Mouse (Mus musculus) intestine, embryonic 16.5 days (tissue): ENCODE data around the gene Msrb3. TPM values are rescaled to one million over a fixed set of nuclear protein-coding genes. Genes with fewer than 3 reads are reported as not detected.
A peak's percentile ranks its signal among the peaks of the same experiment; 100 is the strongest.
"Not testable (repeated sequence)": the region's sequence is repeated elsewhere in the genome, so short reads cannot be mapped to it uniquely, and the experiment has no call there.

Experiments
- ATAC-seq: fragments of 200-750 bp; cut with Nextera tagmentation; 2 replicates; pipeline ENCODE4 v1.8.0; 2017; ENCODE audit warnings: moderate TSS enrichment, moderate library complexity
- H3K27ac ChIP-seq: fragments of 300-500 bp; sonication (generic); 2 replicates; pipeline ENCODE4 v1.5.1; 2014; ENCODE audit warnings: mild to moderate bottlenecking, low read length
- H3K27me3 ChIP-seq: fragments of 300-500 bp; sonication (generic); replicated peaks from 2 replicates; pipeline ENCODE4 v1.6.1; 2014; ENCODE audit warnings: low read length, control low read depth, mixed read lengths; ENCODE audit not compliant: control insufficient read depth, insufficient read depth
- H3K36me3 ChIP-seq: fragments of 300-500 bp; sonication (generic); 2 replicates; pipeline ENCODE4 v1.6.1; 2014; ENCODE audit warnings: low read length, control low read depth; ENCODE audit not compliant: control insufficient read depth, insufficient read depth
- H3K4me1 ChIP-seq: fragments of 300-500 bp; sonication (generic); 2 replicates; pipeline ENCODE4 v1.6.1; 2014; ENCODE audit warnings: low read length, control low read depth, mixed read lengths; ENCODE audit not compliant: control insufficient read depth, insufficient read depth
- H3K4me2 ChIP-seq: fragments of 300-500 bp; sonication (generic); 2 replicates; pipeline ENCODE4 v1.6.1; 2014; ENCODE audit warnings: low read depth, low read length, control low read depth
- H3K4me3 ChIP-seq: fragments of 300-500 bp; sonication (generic); 2 replicates; pipeline ENCODE4 v1.5.1; 2014; ENCODE audit warnings: mild to moderate bottlenecking, low read length
- H3K9ac ChIP-seq: fragments of 300-500 bp; sonication (generic); 2 replicates; pipeline ENCODE4 v1.6.1; 2014; ENCODE audit warnings: low read depth, low read length
- H3K9me3 ChIP-seq: fragments of 300-500 bp; sonication (generic); 2 replicates; pipeline ENCODE4 v1.6.1; 2016; ENCODE audit warnings: low read length, control low read depth; ENCODE audit not compliant: control insufficient read depth
- WGBS: fragments of 180-500 bp; shearing (Covaris S2); extraction: QIAGEN DNeasy Blood & Tissue Kit; methylation state at CpG from one replicate; pipeline ENCODE4 v1.1.7; 2014; 5-methylcytosine and 5-hydroxymethylcytosine counted together
- polyA plus RNA-seq: library from polyadenylated mRNA; unstranded; fragments of >200 nt; fragmentation: Nextera tagmentation; extraction: Ambion mirVana; gene quantifications from 2 replicates; pipeline ENCODE4 v1.2.1, GENCODE M21; 2015

Gene Msrb3
- polyA plus RNA-seq, 1 experiment from 2014 or later, result 14.0 TPM

DNA sequence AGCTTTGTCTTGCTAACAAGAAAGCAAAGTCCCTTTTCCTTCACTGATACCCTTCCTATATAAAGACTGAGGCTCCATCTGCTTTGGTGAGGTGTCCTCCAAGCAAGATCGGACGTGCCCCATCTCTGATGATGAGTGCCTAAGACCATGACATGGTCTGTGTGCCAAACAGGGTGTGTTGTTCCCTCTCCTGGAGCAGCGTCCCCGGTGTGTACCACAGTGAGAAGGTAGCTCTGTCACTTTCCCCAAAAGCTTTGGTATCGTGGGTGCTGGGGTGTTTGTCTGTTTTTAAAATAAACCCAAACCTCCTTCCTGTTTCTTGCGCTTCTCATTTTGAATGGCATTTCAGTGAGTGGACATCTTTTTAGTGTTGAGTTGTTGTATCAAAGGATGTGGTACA lies 139.0 kb downstream of the Msrb3 start:
- WGBS, result 91% methylated on average over 6 of the region's 6 CpGs
- ATAC-seq, result no peak
- Histone ChIP-seq H3K4me2 (no peak overlapping the region), H3K36me3 (no peaks in the 10 kb centered on the region), H3K27ac (no peak overlapping the region), H3K9me3 (no peaks in the 10 kb centered on the region), H3K27me3 (no peaks in the 10 kb centered on the region), H3K4me1 (peaks cover 12% of the 10 kb centered on the region), H3K9ac (no peak overlapping the region), H3K4me3 (no peak overlapping the region)

DNA sequence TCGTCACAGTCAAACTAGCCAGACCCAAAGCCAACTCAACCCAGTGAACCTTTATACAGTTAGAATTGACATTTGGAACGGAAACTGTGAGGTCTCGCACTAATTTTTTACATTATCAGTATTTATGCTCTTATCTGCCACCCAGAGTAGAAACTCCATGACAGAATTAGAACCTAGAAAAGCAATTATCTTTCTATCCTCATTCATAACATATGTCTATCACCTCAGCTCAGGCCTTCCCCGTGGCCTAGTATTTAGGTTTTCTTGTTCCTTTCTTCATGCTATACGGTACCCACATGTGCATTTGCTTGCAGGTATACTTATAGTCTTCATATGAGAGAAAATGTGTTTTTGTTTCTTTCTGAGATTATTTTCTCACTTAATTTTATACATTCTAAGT lies 146.4 kb downstream of the Msrb3 start:
- H3K4me3 ChIP-seq, result no peak overlapping the region
- H3K9me3 ChIP-seq, result no peaks in the 10 kb centered on the region
- H3K9ac ChIP-seq, result no peak overlapping the region
- H3K4me2 ChIP-seq, result no peak overlapping the region
- ATAC-seq, result no peak
- no peaks in the 10 kb centered on the region for H3K36me3 ChIP-seq
- no peak overlapping the region for H3K27ac ChIP-seq
- H3K4me1 ChIP-seq, result 0 out of 2 replicates have a peak, but pooled peaks cover 5% of the 10 kb centered on the region
- 92% methylated on average over 5 of the region's 5 CpGs for WGBS
- no peaks in the 10 kb centered on the region for H3K27me3 ChIP-seq

DNA sequence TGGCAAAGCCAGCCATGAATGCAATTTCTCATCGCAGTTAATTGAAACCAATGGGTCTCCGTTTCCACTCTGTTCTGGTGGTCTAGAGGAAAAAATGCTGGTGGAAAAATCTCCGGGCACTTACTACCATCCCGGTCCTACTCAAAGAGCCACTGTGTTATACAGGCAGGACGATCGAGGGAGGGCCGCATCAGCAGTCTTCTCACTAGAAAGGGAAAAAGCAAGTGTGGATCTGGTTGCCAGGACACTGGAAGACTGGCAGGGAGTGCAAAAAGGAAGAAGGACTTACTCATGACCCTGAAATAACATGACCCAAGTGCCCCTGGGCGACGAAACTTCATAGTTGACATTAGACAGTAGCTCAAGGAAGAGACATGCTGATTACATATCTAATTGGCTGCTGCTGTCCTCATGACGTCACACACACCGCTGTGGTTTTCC lies 147.1 kb downstream of the Msrb3 start:
- WGBS, result 68% methylated on average over 11 of the region's 11 CpGs
- H3K4me1 ChIP-seq, result 0 out of 2 replicates have a peak, but pooled peaks cover 5% of the 10 kb centered on the region
- no peak for ATAC-seq
- H3K27ac ChIP-seq, result peak overlapping the region; percentile 0; the same call in 1 of the 2 replicates
- H3K36me3 ChIP-seq, result no peaks in the 10 kb centered on the region
- H3K27me3 ChIP-seq, result no peaks in the 10 kb centered on the region
- no peak overlapping the region for H3K4me3 ChIP-seq
- no peak overlapping the region for H3K9ac ChIP-seq
- H3K4me2 ChIP-seq, result no peak overlapping the region
- H3K9me3 ChIP-seq, result no peaks in the 10 kb centered on the region

DNA sequence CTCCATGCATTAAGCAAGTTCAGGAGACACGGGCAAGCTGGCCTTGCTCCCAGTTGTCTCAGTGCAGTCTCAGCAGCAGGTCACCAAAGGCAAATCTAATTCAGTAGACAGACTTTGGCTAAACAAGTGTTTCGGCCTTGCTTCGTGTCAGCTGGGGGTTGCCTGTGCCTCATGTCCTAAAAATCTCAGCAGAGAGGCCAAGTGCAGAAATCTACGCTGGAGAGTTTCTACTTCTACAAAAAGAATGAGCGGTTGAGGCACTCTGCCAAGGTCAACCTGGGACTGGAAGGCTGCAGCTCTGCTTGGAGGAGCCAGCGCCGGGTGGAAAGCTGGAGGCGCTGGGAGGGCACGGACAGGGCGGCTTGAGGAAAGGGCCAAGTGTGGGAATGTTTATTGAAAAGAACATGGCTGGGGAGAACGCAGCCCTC lies 147.6 kb downstream of the Msrb3 start:
- peak overlapping the region; percentile 0; the same call in 1 of the 2 replicates for H3K27ac ChIP-seq
- no peaks in the 10 kb centered on the region for H3K36me3 ChIP-seq
- no peak overlapping the region for H3K4me2 ChIP-seq
- H3K4me1 ChIP-seq, result 0 out of 2 replicates have a peak, but pooled peaks cover 5% of the 10 kb centered on the region
- H3K4me3 ChIP-seq, result no peak overlapping the region
- no peaks in the 10 kb centered on the region for H3K9me3 ChIP-seq
- WGBS, result 43% methylated on average over 11 of the region's 11 CpGs
- ATAC-seq, result no peak
- H3K9ac ChIP-seq, result no peak overlapping the region
- H3K27me3 ChIP-seq, result no peaks in the 10 kb centered on the region

DNA sequence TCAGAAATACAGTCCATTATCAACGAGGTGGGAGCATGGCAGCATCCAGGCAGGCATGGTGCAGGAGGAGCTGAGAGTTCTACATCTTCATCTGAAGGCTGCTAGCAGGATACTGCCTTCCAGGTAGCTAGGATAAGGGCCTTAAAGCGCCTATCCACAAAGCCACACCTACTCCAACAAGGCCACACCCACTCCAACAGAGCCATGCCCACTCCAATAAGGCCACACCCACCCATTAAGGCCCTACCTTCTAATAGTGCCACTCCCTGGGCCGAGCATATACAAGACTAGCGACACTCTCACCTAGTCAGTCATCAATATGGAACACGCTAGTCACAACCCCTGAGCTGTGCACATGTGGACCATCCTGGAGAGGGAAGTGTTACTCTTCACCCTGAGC lies 149.3 kb downstream of the Msrb3 start:
- H3K9ac ChIP-seq, H3K27ac ChIP-seq, H3K4me3 ChIP-seq, ATAC-seq, H3K27me3 ChIP-seq, H3K9me3 ChIP-seq, H3K36me3 ChIP-seq, H3K4me2 ChIP-seq: not testable (repeated sequence)
- 91% methylated on average over 5 of the region's 5 CpGs for WGBS
- peaks cover 14% of the 10 kb centered on the region for H3K4me1 ChIP-seq

DNA sequence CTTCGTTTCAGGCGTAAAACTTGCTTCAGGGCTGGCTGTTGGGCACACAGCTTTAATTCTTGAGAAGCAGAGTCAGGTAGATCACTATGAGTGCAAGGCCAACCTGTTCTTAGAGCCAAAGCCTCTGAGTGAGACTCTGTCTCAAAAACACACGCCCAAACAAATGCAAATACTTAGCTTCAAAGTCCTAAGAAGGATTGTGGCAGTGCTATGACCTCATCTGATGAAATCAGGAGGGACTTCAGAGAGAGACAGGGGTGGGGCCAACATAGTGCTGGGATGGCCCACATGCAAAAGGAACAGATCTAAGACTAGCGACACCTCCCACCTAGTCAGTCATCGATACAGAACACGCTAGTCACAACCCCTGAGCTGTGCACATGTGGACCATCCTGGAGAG lies 150.7 kb downstream of the Msrb3 start:
- no peak overlapping the region for H3K4me2 ChIP-seq
- no peaks in the 10 kb centered on the region for H3K36me3 ChIP-seq
- H3K4me3 ChIP-seq, result no peak overlapping the region
- no peaks in the 10 kb centered on the region for H3K9me3 ChIP-seq
- H3K27me3 ChIP-seq, result no peaks in the 10 kb centered on the region
- H3K27ac ChIP-seq, result no peak overlapping the region
- no peak overlapping the region for H3K9ac ChIP-seq
- WGBS, result 83% methylated on average over 6 of the region's 6 CpGs
- H3K4me1 ChIP-seq, result peaks cover 18% of the 10 kb centered on the region
- no peak for ATAC-seq

DNA sequence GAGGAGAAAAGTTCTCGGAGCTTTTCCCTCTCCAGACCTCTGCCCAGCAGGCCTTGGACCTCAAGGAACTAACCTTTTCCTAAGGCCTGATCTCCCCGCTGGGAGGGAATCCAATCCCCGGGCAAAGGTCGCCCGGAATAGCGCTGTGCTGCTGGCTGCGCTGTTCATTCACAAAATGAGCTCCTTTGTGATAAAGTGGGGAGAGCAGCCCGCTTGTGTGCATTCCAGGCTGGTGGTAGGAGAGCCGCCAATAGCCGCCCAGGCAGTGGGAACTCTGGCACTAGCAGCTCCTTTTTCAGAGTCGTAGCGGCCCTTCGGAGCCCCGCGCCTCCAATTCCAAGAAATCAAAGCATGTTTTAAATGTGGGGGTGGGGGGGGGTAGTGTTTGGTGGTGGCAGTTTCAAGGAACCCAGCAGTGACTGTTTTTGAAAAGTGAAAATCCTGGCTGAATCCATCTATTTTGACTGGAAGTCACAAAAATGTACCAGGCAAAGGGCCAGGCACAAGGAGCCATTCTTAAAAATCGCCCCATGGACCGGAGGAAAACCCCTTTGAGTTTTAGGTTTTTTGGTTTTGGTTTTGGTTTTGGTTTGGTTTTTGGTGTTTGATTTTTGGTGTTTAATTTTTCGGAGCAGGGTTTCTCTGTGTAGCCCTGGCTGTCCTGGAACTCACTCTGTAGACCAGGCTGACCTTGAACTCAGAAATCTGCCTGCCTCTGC lies 153.6 kb downstream of the Msrb3 start:
- no peaks in the 10 kb centered on the region for H3K27me3 ChIP-seq
- peak overlapping the region; percentile 65 for H3K9ac ChIP-seq
- peak overlapping the region; percentile 70 for H3K4me2 ChIP-seq
- 9% methylated on average over 18 of the region's 18 CpGs for WGBS
- ATAC-seq, result peak; percentile 92
- no peaks in the 10 kb centered on the region for H3K36me3 ChIP-seq
- no peaks in the 10 kb centered on the region for H3K9me3 ChIP-seq
- H3K4me3 ChIP-seq, result peak overlapping the region; percentile 36
- H3K4me1 ChIP-seq, result peaks cover 12% of the 10 kb centered on the region
- H3K27ac ChIP-seq, result peak overlapping the region; percentile 63

DNA sequence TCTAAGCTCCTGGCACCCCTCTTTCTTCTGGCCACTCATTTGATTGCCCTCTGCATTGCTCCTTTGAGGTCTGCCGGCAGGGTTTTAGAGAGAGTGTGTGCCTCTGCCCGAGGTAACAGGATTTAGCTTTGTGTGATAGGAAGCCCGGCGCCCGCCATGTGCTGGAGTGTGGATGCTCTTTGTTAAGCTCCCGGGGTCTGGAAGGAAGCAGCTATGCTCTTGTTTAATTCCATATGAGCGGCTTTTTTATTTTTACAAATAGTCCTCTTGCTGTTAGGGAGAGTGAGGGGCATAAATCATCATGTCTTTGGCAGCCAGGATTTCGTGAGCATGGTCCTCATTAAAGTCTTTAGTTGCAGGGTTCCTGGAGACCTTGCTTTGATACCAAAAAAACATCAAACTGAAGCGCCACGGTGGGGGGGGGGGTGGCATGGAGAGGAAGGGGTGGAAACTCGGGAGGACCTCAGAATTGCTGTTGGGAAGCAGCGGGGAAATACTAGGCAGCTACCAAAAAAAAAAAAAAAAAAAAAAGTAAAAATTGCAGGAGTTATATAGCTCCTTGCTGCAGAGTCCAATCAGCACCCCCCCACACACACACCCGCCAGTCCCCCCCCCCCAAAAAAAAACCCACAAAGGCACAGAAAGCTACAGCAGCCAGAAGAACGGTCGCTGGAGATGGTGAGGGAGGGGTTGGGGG lies 154.3 kb downstream of the Msrb3 start:
- peak; percentile 7 for ATAC-seq
- Histone ChIP-seq H3K27ac (peak overlapping the region; percentile 63), H3K4me1 (peaks cover 12% of the 10 kb centered on the region), H3K4me3 (peak overlapping the region; percentile 36), H3K9ac (peak overlapping the region; percentile 65), H3K36me3 (no peaks in the 10 kb centered on the region), H3K4me2 (peak overlapping the region; percentile 70), H3K9me3 (no peaks in the 10 kb centered on the region), H3K27me3 (no peaks in the 10 kb centered on the region)
- 4% methylated on average over 15 of the region's 15 CpGs for WGBS

DNA sequence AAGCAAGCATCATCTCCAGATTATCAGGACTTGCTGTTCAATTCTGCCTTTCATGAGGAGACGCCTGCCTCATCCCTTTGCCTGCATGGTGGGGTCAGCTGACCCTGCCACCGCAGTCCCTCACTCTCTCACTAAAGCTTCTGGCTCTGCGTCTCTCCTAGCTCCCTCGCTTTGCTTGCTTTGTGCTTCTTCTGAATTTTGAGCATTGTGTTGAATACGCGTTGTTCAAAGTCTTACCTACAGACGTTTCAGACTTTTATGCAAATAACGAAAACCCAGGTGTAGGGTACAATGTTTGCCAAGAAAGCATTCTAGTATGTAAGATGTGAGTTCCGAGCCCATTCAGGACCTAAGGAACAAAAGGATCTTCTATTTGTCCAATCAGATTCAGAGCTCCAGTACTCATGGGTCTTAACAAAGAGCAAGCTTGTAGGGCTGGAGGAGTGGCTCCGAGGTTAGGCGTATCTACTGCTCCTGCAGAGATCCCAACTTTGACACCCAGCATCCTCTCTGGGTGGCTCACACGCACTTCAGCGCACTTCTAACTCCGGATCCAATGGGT lies 162.3 kb downstream of the Msrb3 start:
- Histone ChIP-seq H3K36me3 (no peaks in the 10 kb centered on the region), H3K4me1 (no peaks in the 10 kb centered on the region), H3K9me3 (no peaks in the 10 kb centered on the region), H3K9ac (no peak overlapping the region), H3K4me2 (no peak overlapping the region), H3K4me3 (no peak overlapping the region), H3K27me3 (no peaks in the 10 kb centered on the region), H3K27ac (no peak overlapping the region)
- 53% methylated on average over 14 of the region's 14 CpGs for WGBS
- no peak for ATAC-seq
